Mouse (Mus musculus) right cerebral cortex, postnatal 25 days (tissue): Measurements from ENCODE around the gene Aldh3a1.

Source experiments
- DNase-seq: peaks from one replicate; pipeline ENCODE4 v3.0.0; 2022

Aldh3a1 gene

GRCm38 (mm10) chr11:61252807-61253206 lies 45.5 kb downstream of the Aldh3a1 start:
- DNase-seq, result no peak

DNA sequence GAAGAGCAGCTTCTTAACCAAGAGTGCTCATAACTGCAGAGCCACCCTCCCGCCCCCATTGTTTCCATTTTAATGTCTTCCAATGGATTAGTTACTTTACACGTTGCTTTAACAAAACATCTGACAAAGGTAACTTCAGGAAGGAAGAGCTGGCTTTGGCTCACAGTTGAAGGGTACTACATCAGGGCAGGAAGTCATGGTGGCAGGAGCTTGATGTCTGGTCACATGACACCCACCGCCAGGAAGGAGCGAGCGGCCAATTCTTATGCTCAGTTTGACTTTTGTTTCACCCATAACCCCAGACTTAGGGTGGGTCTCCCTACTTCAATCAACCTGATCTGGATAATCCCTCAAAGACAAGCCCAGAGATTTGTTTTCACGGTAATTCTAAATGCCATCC lies 51.8 kb downstream of the Aldh3a1 start:
- no peak for DNase-seq

DNA sequence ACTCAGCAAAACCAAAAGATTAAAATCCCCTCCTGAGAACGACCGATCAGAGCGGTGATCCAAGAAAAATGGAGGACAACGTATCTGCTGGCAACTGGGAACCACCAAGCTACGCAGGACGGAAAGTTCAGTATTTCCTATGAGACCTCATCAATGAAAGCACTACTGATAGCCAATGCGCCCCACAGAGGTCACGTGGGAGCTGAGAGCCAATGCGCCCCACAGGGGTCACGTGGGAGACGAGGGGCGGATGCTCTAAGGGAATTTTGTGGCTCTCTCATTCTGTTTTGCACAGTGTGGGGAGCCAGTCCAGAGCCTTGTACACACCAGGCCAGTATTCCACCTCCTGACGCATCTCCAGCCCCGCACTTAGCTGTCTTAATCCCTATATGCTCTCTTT lies 55.2 kb downstream of the Aldh3a1 start:
- no peak for DNase-seq

- no peak for DNase-seq
Measured at GRCm38 (mm10) chr11:61263841-61264240, 56.5 kb downstream of the Aldh3a1 start.

DNA sequence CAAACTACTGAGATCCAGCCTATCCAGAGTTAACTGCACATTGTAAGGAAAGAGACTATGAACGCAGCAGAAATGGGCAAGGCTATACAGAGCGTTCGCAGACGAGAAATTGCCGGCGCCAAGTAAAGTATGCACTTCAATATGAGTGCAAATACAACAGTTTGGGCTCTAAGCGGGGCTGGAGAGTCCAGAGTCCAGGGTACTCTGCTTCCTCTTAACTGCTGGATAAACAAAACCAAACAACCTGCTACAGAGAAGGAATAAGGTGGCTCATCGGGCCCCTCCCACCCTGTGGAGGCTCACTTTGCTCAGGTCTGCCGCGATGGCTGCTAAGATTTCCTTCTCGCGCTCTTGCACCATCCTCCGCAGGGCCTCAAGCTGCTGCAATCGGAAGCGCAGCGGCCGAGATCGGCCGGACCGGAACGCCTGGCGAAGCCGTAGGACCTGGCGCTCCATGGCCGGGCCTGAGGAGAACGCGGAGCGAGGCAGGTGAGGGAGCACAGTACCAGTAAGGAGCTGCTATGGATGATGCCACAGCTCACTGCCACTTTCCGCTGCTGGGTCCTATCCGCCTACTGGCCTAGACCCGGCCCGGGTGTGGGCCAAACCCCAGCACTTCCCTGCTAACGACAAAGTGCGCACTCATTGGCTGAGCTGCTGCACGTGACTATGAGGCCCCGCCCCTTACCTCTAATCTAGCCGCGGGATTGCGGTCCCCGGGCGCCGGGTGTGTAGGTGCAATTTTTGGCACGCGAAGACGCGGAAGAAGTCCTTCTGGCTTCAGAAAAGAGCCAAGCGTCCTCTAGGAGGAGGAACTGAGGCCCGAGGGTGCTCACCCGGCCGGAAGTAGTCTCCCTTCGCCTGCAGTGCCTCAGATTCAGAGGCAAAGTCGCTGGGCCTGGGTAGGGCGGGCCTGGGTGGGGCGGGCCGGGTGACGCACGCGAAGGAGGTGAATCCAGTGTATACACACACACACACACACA lies 59.5 kb downstream of the Aldh3a1 start, which contains the start of gene Aldh3a2:
Aldh3a2 (minus strand) TSS at position 914 of the 983 bp plus-strand sequence.
- peak; percentile 94 for DNase-seq
